Mouse (Mus musculus) left cerebral cortex, postnatal 25 days (tissue): ENCODE measurements at regions not wholly inside any gene's neighbourhood (a gene's known extent, or its start where the extent isn't known, plus 50 kb on each side); places are given as distances from the start of the nearest gene placed in this dataset.
A peak's percentile ranks its signal among the peaks of the same experiment; 100 is the strongest.

Experiments
- DNase-seq, 2 experiments: peaks; one replicate each; pipeline ENCODE4 v3.0.0; 2022; ENCODE audit warnings: low spot score in 2 of 2, mixed read lengths in 1 of 2
- intact Hi-C: fragments of 180-260 bp; cut with DNase I; formaldehyde crosslinking; loops from one replicate; pipeline ENCODE4 v1.15.1; 2025

GRCm38 (mm10) chr2:80717979-80718378 is 100.9 kb downstream of the Nup35 start:
- intact Hi-C loops = no loop called here
- no peak for DNase-seq

DNA sequence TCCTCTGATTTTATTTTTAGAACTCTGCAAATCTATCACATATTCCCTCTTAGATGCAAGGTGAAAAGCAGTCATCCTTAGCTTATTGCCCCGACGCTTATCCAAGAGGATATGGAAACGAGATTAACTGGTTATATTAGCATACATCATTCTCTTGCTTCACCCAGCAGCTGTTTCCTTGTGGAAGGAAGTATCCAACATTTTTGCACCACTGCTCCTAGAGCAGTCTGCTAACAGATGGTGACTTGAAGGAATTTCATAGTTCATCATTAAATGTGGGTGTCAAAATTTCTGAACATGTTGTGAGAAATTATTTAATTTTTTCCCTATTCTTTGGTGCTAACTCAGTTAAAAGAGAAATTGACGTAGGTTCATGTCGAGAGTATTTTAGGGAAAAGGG is 107.0 kb downstream of the Nup35 start:
- intact Hi-C loops = no loop called here
- DNase-seq = peak in 1 of 2 experiments; percentile 2

DNA sequence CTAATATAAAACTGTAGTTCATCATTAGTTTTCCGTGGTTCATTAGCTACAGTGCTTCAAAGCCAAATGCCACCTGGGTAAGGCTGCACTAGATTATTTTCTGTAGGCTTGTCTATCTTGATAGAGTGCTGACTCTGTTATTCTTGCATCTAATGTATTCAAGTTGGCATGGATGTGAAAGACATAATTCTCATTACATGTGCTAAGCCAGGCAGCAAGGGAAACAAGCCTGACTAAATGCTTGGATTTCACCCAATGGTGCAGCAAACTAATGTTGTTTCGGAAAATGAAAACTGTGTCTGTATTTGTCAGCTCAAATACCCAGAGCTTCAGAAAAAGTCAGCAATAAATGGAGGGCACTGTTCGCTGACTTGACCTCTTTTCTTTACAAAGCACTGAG is 114.3 kb downstream of the Nup35 start:
- intact Hi-C loops = no loop called here
- peak; percentile 10 to 57 for DNase-seq

DNA sequence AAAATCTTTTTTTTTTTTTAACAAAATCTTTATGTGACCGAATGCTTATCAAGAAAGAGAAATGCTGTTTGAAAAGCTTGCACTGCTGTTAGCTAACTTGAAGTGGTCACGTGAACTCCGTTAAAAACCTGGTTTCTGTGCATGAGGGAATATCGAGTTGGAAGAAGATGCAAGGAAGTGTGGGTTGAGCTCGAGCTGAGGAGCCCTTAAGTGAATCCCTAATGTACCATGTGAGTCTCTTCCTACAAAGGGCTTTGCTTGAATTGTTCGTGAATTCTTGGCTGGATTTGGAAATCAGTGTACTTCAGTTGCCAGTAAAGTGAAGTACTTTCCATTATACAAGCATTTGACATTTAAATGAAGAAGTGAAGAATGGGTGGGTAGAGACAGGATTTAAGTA is 129.7 kb downstream of the Nup35 start:
- DNase-seq = peak in 1 of 2 experiments; percentile 15
- intact Hi-C loops = no loop called here

- intact Hi-C loops = loop anchor here (2.0 to 5.0 kb wide), 3 partner anchors 561 to 1810 kb away; partner anchors contain the start of gene Zfp804a
- peak; percentile 59 to 78 for DNase-seq
Observed at GRCm38 (mm10) chr2:80762013-80762612, 145.1 kb downstream of the Nup35 start.

GRCm38 (mm10) chr2:80771176-80771575 is 154.1 kb downstream of the Nup35 start:
- peak in 1 of 2 experiments; percentile 23 for DNase-seq

DNA sequence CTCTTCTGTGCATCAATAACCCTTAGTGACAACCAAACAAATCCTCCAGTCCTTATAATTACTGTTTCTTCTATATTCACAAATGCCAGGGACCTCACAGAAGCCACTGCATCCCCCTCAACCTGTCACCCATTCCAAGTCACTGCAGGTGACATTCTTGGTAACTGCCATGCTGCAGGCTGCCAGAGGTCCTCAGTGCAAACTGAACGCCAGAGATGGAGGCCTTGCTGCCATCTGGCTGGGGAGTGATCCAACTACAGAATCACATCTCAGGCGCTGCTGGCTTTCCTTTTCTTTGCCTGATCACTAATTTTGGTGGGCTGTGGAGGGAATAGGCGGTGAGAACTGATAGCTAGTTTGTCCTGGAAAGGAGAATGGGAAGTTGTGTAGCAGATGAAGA is 155.4 kb downstream of the Nup35 start:
- intact Hi-C loops = no loop called here
- DNase-seq = no peak

More at GRCm38 (mm10) chr2:80771176-80771575, 154.1 kb downstream of the Nup35 start:
- intact Hi-C loops = no loop called here

DNA sequence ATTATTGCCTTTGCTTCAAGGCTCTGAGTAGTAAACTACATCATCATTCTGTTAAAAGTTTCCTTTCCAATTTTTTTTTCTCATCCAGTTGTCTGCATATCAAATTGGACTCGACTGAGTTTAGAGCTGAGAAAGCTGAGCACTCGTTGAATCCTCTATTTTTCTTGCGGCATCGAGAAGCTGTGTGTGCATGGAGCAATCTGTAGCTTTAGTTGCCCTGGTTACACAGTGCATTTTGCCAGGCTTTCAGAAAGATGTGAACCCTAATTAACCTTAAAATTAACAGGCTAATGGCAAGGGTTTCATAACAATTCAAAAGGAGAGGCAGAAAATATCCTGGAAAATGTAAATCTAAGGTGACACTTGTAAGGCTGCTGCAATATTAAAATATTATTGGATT is 169.3 kb downstream of the Nup35 start:
- intact Hi-C loops = no loop called here

DNA sequence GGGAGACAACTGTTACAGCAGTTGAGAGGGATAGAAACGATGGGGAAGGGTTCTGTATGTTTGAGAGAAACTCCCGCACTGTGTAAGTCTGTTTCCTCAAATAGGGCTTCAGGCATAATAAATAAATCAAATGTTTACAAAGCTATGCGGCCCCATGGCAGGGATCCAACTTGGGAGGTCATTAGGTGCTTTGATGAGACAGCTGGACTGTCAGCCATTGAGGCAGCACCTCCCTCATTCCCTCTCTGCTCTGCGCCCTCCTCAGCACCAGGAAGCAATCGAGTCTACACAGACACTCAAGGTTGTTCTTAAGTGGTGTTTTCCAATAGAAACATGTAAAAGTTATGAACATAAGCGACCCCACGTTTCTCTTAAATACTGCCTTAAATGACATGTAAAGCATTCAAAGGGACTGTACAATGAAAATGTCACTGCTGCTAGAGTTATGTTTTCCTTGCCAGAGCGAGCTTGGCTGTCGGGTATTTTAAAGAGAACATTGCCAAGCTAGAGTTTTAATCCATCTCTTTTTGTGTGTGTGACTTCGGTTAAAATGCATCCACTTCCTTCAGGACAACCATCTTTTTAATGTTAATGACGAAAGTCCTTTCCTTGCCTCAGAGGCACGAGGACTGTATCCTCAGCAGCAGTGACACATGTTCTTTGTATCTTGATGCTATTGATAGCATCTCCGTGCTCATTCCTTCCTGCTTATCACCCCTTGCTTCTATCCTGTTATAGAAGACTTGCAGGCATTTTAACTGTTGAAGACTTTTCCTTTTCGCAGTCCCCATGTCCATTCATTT is 176.5 kb downstream of the Nup35 start:
- no peak for DNase-seq
- intact Hi-C loops = no loop called here

More for the DNA sequence above, 169.3 kb downstream of the Nup35 start:
- no peak for DNase-seq

DNA sequence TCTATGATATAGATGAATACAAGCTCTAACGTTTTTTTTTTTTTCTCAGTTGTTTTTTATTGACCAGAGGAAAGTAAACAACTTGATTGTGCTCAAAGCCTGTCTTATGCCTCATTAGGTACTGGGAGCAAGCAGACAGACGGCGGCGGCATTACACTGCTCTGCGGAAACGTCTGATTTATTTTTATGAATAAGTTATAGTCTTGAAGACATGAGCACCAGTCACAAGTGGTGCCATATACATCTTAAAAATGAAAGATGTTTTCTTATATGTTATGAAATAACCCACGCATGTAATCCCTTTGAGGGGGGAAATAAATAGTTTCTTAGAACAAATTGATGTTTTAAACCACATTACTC is 177.1 kb downstream of the Nup35 start:
- intact Hi-C loops = no loop called here
- DNase-seq = no peak

DNA sequence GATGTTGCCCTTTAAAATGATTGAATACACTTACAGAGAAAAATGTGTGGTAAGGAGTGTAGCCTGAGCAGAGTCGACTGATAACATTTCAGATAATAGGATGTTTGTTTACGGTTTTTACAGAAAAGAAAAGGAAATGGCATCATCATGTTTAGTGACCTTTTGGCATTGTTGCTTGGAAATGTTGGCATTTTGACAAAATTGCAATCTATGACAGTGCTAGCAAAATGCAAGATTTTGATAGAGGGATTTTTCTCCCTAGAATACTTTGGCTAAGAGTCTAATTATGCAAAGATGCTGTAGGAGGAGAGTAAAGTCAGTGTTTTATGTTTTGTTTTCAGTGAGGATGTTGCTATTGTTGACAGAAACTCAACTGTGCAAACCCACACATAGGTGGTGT is 202.2 kb downstream of the Nup35 start:
- intact Hi-C loops = no loop called here
- DNase-seq = peak in 1 of 2 experiments; percentile 2

DNA sequence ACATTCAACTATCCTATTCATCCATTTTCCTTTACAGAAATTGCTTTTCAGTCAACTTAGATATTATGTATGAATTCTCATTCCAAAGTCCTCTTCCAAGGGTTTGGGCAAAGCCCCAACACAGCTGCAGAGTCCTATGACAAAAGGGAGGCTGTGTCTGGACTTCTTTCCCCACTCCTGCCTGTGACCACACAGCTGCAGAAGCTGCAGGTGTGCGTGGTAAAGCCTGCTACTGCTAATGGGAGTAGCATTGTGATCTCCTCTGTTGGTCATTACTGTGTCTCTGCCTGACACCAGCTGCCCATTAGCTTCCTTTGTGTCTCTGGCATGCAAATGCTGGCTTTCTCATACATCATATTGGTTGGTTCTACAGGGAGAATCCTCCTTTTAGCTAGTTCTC is 234.0 kb downstream of the Nup35 start:
- intact Hi-C loops = no loop called here
- DNase-seq = peak; percentile 3 to 30

DNA sequence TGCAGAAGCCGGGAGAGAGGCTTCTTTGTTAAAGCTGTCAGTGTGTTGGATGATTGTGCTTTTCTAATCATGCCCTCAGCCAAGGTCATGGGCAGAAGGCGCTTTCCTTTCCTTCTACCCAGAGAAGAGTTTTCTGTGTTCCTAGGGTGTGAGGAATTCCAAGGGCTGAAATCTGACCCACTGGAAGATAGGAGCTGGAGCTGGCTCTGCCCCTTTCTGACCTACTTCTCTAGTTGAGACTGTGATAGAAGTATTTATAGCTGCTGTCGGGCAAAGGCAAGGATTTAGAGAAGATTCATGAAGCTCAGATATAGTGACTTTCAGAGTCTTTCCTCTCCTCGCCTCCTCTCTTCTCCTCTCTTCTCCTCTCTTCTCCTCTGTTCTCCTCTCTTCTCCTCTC is 238.2 kb downstream of the Nup35 start:
- DNase-seq = no peak
- intact Hi-C loops = loop anchor here (2.0 kb wide), 1 partner anchor 358 kb away; no protein-coding TSS in a partner anchor

DNA sequence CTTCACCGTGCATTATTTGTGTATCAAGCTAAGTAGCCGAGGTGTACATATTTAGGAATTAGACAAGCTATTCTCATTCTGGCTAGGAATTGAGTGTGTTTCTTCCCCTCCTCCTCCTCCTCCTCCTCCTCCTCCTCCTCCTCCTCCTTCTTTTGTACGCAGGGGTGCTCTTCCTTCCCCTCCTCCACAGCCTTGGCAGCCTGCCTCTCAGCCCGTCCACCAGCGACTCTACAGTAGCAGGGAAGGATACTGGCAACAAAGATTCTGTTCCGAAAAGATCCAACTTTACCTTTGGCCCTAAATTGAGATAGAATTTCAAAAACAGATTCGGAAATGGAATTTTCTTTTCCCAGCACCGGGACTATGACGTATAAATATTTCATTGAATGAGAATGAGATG is 253.0 kb downstream of the Nup35 start:
- peak in 1 of 2 experiments; percentile 9 for DNase-seq
- intact Hi-C loops = no loop called here

GRCm38 (mm10) chr2:80870458-80870857 is 253.4 kb downstream of the Nup35 start:
- no peak for DNase-seq
- intact Hi-C loops = no loop called here

DNA sequence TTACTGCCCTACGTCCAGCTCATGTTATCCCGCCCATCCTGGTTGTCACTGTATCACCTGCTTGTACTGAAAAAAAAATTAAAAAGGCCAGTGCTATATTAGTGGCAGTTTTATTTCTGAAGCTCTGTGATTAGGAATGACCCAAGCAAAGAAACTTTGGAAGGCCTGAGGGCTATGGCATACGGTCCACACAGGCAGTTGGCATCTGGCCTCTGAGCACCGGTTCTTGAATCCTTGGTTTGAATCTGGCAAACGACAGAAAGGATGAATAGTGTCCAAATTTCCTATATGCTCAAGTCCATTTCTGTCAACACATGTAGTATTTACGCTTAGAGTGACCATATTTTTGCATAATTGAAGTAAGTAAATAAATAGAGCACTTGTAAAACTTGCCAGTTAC is 254.3 kb downstream of the Nup35 start:
- no peak for DNase-seq
- intact Hi-C loops = no loop called here

DNA sequence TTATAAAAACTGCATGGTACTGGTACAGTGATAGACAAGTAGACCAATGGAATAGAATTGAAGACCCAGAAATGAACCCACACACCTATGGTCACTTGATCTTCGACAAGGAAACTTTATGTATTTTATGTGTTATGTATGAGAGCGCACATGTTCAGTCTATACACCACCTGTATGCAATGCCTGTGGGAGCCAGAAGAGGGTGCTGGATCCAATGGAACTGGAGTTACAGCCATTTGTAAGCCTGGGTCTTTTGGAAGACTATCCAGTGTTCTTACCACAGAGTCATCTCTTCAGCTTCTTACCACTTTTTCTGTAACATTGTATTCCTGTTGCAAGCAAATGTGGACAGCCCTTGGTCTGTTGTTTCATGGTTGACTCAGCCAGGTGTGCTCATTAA is 261.4 kb downstream of the Nup35 start:
- intact Hi-C loops = no loop called here

GRCm38 (mm10) chr2:80884231-80884630 is 267.2 kb downstream of the Nup35 start:
- intact Hi-C loops = no loop called here
- DNase-seq = no peak

More for the DNA sequence above, 261.4 kb downstream of the Nup35 start:
- DNase-seq = no peak

DNA sequence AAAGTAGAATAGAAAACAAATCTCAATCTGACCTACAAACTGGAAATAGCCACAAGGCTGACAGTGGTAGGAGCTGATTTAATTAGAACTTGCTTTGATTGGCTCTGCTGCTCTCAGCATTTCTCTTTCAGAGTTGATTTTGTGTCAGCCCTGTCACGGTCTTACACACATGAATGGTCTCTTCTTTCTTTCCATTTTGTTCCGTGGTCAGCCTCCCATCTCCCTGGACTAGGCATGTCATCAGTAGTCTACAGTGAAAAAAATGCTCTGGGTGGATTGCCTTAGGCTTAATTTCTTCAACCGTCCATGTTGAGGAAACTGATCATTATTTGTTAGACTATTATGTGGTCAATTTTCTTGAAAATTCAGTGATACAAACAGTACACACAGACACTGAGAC is 285.0 kb downstream of the Nup35 start:
- DNase-seq = no peak
- intact Hi-C loops = no loop called here

DNA sequence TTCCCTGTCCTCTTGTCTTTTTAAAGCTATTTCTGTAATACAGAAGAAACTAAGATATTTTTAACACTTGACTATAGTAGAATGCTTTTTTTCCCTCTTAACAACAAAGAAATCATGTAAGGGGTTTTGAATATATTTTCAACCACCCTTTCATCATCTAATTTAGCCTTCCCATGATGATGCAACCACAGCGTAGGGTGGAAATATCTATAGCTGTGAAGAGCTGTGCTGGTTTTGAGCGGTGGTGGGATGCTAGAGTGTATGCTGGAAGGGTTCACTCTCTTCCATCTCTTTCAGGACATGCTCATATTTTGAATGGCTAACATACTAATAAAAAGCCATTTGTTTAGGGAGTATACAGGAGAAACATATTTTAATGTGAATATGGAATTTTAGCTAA is 296.4 kb downstream of the Nup35 start:
- DNase-seq = peak in 1 of 2 experiments; percentile 56
- intact Hi-C loops = no loop called here

DNA sequence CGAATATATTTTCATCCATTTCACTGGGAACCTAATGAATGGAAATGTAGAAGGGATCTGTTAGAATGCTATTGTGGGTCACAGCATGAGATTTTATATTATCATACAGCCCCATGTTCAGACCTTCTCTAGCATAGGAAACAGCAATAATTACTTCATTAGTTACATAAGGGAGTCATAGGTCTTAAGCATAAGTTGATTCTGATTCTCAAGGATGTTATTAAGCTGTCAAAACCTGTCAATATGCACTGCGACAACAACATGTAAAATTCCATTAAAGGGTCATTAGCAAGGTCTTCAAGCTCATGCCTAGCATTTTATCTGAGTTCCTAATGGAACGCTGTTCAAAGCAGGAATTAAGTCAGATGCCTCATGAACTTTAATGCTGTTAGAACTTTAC is 328.5 kb downstream of the Nup35 start:
- no peak for DNase-seq
- intact Hi-C loops = no loop called here
